Comparison of ENCODE assay signal across 8 mouse cellular contexts in genomic region chr4:145744935-145745644, GRCm38 (mm10).
A peak's percentile ranks its signal among the peaks of the same experiment; 100 is the strongest.
DNase-seq lines count a peak whose midpoint lies in the region; ATAC-seq and TF ChIP-seq lines count a peak whose summit lies in the region.
"Not testable (repeated sequence)": the region's sequence is repeated elsewhere in the genome, so short reads cannot be mapped to it uniquely, and the experiment has no call there.

No protein-coding gene starts in this region.

- peak overlapping the region; percentile 52 for H3K4me3 ChIP-seq in embryonic facial prominence, embryonic 10.5 days
- H3K4me3 ChIP-seq in hindbrain, embryonic 15.5 days = peak overlapping the region; percentile 38
- H3K4me3 ChIP-seq in limb, embryonic 11.5 days (ENCODE audit: low read depth, low read length) = peak overlapping the region; percentile 28; the same call in 1 of the 2 replicates
- H3K4me3 ChIP-seq in olfactory bulb, adult 2 months (ENCODE audit: insufficient read depth, low read depth, low read length) = peak overlapping the region; percentile 13

- TF ChIP-seq POLR2A in olfactory bulb, adult 2 months (IDR thresholded peaks at IDR 0.05; ENCODE audit: insufficient read depth, low read depth, low read length) = not testable (repeated sequence)

- H3K27me3 ChIP-seq in embryonic facial prominence, embryonic 10.5 days (replicated peaks; ENCODE audit: low read depth, poor library complexity, severe bottlenecking); hindbrain, embryonic 15.5 days; limb, embryonic 11.5 days (ENCODE audit: control insufficient read depth, insufficient read depth, low read length): not testable (repeated sequence)

- 2% methylated on average over 63 of the region's 83 CpGs for WGBS in embryonic facial prominence, embryonic 10.5 days
- 3% methylated on average over 26 of the region's 83 CpGs for WGBS in hindbrain, embryonic 15.5 days
- WGBS in limb, embryonic 11.5 days = 2% methylated on average over 42 of the region's 83 CpGs
- WGBS in olfactory bulb, adult 2 months = 5% methylated on average over 56 of the region's 83 CpGs

- not testable (repeated sequence) for H3K9ac ChIP-seq in hindbrain, embryonic 15.5 days; limb, embryonic 11.5 days (ENCODE audit: low read length)

- H3K4me1 ChIP-seq in embryonic facial prominence, embryonic 10.5 days; hindbrain, embryonic 15.5 days (replicated peaks); limb, embryonic 11.5 days (ENCODE audit: control insufficient read depth, insufficient read depth, low read length); olfactory bulb, adult 2 months (ENCODE audit: control insufficient read depth, insufficient read depth, low read length): not testable (repeated sequence)

- not testable (repeated sequence) for H3K36me3 ChIP-seq in embryonic facial prominence, embryonic 10.5 days (replicated peaks); hindbrain, embryonic 15.5 days; limb, embryonic 11.5 days (ENCODE audit: control insufficient read depth, insufficient read depth, low read length)

- H3K4me2 ChIP-seq in hindbrain, embryonic 15.5 days = peak overlapping the region; percentile 53
- H3K4me2 ChIP-seq in limb, embryonic 11.5 days (ENCODE audit: low read depth, severe bottlenecking) = peak overlapping the region; percentile 36; the same call in 1 of the 2 replicates

- H3K9me3 ChIP-seq in embryonic facial prominence, embryonic 10.5 days; hindbrain, embryonic 15.5 days; limb, embryonic 11.5 days (ENCODE audit: control insufficient read depth, low read length): not testable (repeated sequence)

- not testable (repeated sequence) for TF ChIP-seq CTCF in olfactory bulb, adult 2 months (IDR thresholded peaks at IDR 0.05; ENCODE audit: insufficient read depth, low read depth, low read length)

- ATAC-seq in granulocyte monocyte progenitor cell, adult 5-6 weeks (replicated peaks; ENCODE audit: poor library complexity, severe bottlenecking) = peak; percentile 96
- peak; percentile 95 for ATAC-seq in hindbrain, embryonic 15.5 days (ENCODE audit: low FRiP score, low read depth)
- ATAC-seq in limb, embryonic 11.5 days (ENCODE audit: insufficient number of reproducible peaks, low FRiP score, low TSS enrichment, low read depth) = peak; percentile 95

- peak; percentile 5 for DNase-seq in MN1 (ENCODE audit: low spot score)
- not testable (repeated sequence) for DNase-seq in embryonic facial prominence, embryonic 10.5 days (ENCODE audit: low spot score)
- peak; percentile 47 for DNase-seq in limb, embryonic 11.5 days (ENCODE audit: low spot score)
- DNase-seq in lung, postnatal 14 days = peak; percentile 0
- DNase-seq in thymus, postnatal 14 days = peak; percentile 29

- not testable (repeated sequence) for H3K27ac ChIP-seq in embryonic facial prominence, embryonic 10.5 days (replicated peaks); hindbrain, embryonic 15.5 days (replicated peaks); limb, embryonic 11.5 days (replicated peaks; ENCODE audit: low read depth, low read length); olfactory bulb, adult 2 months (ENCODE audit: insufficient read depth, low read depth, low read length)
